Mouse (Mus musculus) liver, postnatal 0 days (tissue): ENCODE data around the gene Fosb. TPM values are rescaled to one million over a fixed set of nuclear protein-coding genes. Genes with fewer than 3 reads are reported as not detected.
A peak's percentile ranks its signal among the peaks of the same experiment; 100 is the strongest.

Experiments
- ATAC-seq: fragments of 200-750 bp; cut with Nextera tagmentation; 2 replicates; pipeline ENCODE4 v1.8.0; 2017; ENCODE audit warnings: mild to moderate bottlenecking, moderate library complexity
- DNase-seq: peaks from one replicate; pipeline ENCODE4 v3.0.0-alpha.2; 2016
- H3K27ac ChIP-seq: fragments of 300-500 bp; sonication (generic); 2 replicates; pipeline ENCODE4 v1.5.1; 2014; ENCODE audit warnings: antibody characterized with exemption, moderate library complexity, mild to moderate bottlenecking, low read depth
- H3K27me3 ChIP-seq: fragments of 300-500 bp; sonication (generic); 2 replicates; pipeline ENCODE4 v1.6.1; 2014; ENCODE audit warnings: low read length, control low read depth, mixed read lengths; ENCODE audit not compliant: insufficient read depth
- H3K36me3 ChIP-seq: fragments of 300-500 bp; sonication (generic); replicated peaks from 2 replicates; pipeline ENCODE4 v1.6.1; 2014; ENCODE audit warnings: mild to moderate bottlenecking, control low read depth, low read length, moderate library complexity, mixed read lengths; ENCODE audit not compliant: insufficient read depth
- H3K4me1 ChIP-seq: fragments of 300-500 bp; sonication (generic); 2 replicates; pipeline ENCODE4 v1.6.1; 2014; ENCODE audit warnings: antibody characterized with exemption, mild to moderate bottlenecking, control low read depth; ENCODE audit not compliant: insufficient read depth
- H3K4me2 ChIP-seq: fragments of 300-500 bp; sonication (generic); 2 replicates; pipeline ENCODE4 v1.6.1; 2014; ENCODE audit warnings: low read depth, mild to moderate bottlenecking, low read length, moderate library complexity, mixed read lengths
- H3K4me3 ChIP-seq: fragments of 300-500 bp; sonication (generic); 2 replicates; pipeline ENCODE4 v1.5.1; 2014; ENCODE audit warnings: low read depth, low read length
- H3K9ac ChIP-seq: fragments of 300-500 bp; sonication (generic); replicated peaks from 2 replicates; pipeline ENCODE4 v1.6.1; 2014; ENCODE audit warnings: mild to moderate bottlenecking, moderate library complexity
- H3K9me3 ChIP-seq: fragments of 300-500 bp; sonication (generic); 2 replicates; pipeline ENCODE4 v1.6.1; 2016; ENCODE audit warnings: mild to moderate bottlenecking, control low read depth, low read length, mixed read lengths
- CTCF ChIP-seq: sonication (generic); IDR thresholded peaks from 2 replicates; pipeline ENCODE4 v1.5.1; 2016; ENCODE audit warnings: antibody characterized with exemption, low read depth
- EP300 ChIP-seq: IDR thresholded peaks from 2 replicates; pipeline ENCODE4 v1.6.1; 2016; ENCODE audit warnings: antibody characterized with exemption, low read depth, mild to moderate bottlenecking
- WGBS: fragments of 180-500 bp; shearing (Covaris S2); extraction: QIAGEN DNeasy Blood & Tissue Kit; methylation state at CpG from one replicate; pipeline ENCODE4 v1.1.7; 2014; ENCODE audit not compliant: insufficient replicate concordance; 5-methylcytosine and 5-hydroxymethylcytosine counted together
- polyA plus RNA-seq: library from polyadenylated mRNA; unstranded; fragments of >200 nt; fragmentation: Nextera tagmentation; extraction: Ambion mirVana; gene quantifications from 2 replicates; pipeline ENCODE4 v1.2.1, GENCODE M21; 2015

Fosb gene
- polyA plus RNA-seq, 1 experiment from 2014 or later: 0.06 TPM

- H3K9me3 ChIP-seq: no peaks in the 10 kb centered on the region
- H3K27me3 ChIP-seq: peaks cover 16% of the 10 kb centered on the region; the same call in 1 of the 2 replicates
- peak; percentile 95 for DNase-seq
- H3K4me2 ChIP-seq: peak overlapping the region; percentile 78
- ATAC-seq: peak; percentile 90
- no peak overlapping the region for H3K27ac ChIP-seq
- under 1% methylated on average over 41 of the region's 41 CpGs for WGBS
- H3K4me3 ChIP-seq: peak overlapping the region; percentile 43
- H3K9ac ChIP-seq: peak overlapping the region; percentile 51; the same call in 1 of the 2 replicates
- TF ChIP-seq EP300 (no peak), CTCF (no peak)
- no peaks in the 10 kb centered on the region for H3K36me3 ChIP-seq
- peaks cover 9% of the 10 kb centered on the region for H3K4me1 ChIP-seq
Measured at GRCm38 (mm10) chr7:19319906-19320305, 10.1 kb upstream of the Fosb start.

- peak overlapping the region; percentile 51; the same call in 1 of the 2 replicates for H3K9ac ChIP-seq
- H3K4me1 ChIP-seq: peaks cover 9% of the 10 kb centered on the region
- 30% methylated on average over 9 of the region's 9 CpGs for WGBS
- DNase-seq: no peak
- peaks cover 16% of the 10 kb centered on the region; the same call in 1 of the 2 replicates for H3K27me3 ChIP-seq
- ATAC-seq: peak; percentile 34
- H3K4me3 ChIP-seq: peak overlapping the region; percentile 43
- no peaks in the 10 kb centered on the region for H3K36me3 ChIP-seq
- H3K27ac ChIP-seq: no peak overlapping the region
- no peaks in the 10 kb centered on the region for H3K9me3 ChIP-seq
- peak overlapping the region; percentile 78 for H3K4me2 ChIP-seq
- TF ChIP-seq CTCF (no peak), EP300 (no peak)
Measured at GRCm38 (mm10) chr7:19319458-19319857, 9.6 kb upstream of the Fosb start.

- Histone ChIP-seq H3K9me3 (no peaks in the 10 kb centered on the region), H3K9ac (no peak overlapping the region), H3K4me3 (no peak overlapping the region), H3K36me3 (no peaks in the 10 kb centered on the region), H3K27ac (no peak overlapping the region), H3K4me2 (no peak overlapping the region), H3K4me1 (peaks cover 9% of the 10 kb centered on the region), H3K27me3 (peaks cover 16% of the 10 kb centered on the region; the same call in 1 of the 2 replicates)
- no peak for ATAC-seq
- 25% methylated on average over 7 of the region's 7 CpGs for WGBS
- no peak for TF ChIP-seq EP300
- TF ChIP-seq CTCF: no peak
- no peak for DNase-seq
Measured at GRCm38 (mm10) chr7:19318676-19319075, 8.8 kb upstream of the Fosb start.

GRCm38 (mm10) chr7:19318201-19318600 lies 8.3 kb upstream of the Fosb start:
- Histone ChIP-seq H3K4me3 (no peak overlapping the region), H3K36me3 (no peaks in the 10 kb centered on the region), H3K27ac (no peak overlapping the region), H3K27me3 (peaks cover 13% of the 10 kb centered on the region; the same call in 1 of the 2 replicates), H3K9me3 (no peaks in the 10 kb centered on the region), H3K4me1 (peaks cover 9% of the 10 kb centered on the region), H3K9ac (no peak overlapping the region), H3K4me2 (no peak overlapping the region)
- TF ChIP-seq CTCF (no peak), EP300 (no peak)
- DNase-seq (no peak), ATAC-seq (no peak)
- WGBS: 55% methylated on average over 2 of the region's 2 CpGs

- 0 out of 2 replicates have a peak overlapping the region, but pooled peaks have one; percentile 42 for H3K27ac ChIP-seq
Measured at GRCm38 (mm10) chr7:19316451-19317161, 6.8 kb upstream of the Fosb start.

GRCm38 (mm10) chr7:19314033-19314432 lies 4.2 kb upstream of the Fosb start:
- Histone ChIP-seq H3K4me3 (no peak overlapping the region), H3K4me2 (no peak overlapping the region), H3K36me3 (no peaks in the 10 kb centered on the region), H3K27me3 (peaks cover 10% of the 10 kb centered on the region; the same call in 1 of the 2 replicates), H3K9me3 (no peaks in the 10 kb centered on the region), H3K27ac (no peak overlapping the region), H3K4me1 (peaks cover 13% of the 10 kb centered on the region), H3K9ac (no peak overlapping the region)
- ATAC-seq: no peak
- TF ChIP-seq EP300 (no peak), CTCF (no peak)
- no peak for DNase-seq
- WGBS: 59% methylated on average over 5 of the region's 5 CpGs

More at GRCm38 (mm10) chr7:19316451-19317161, 6.8 kb upstream of the Fosb start:
- Histone ChIP-seq H3K4me1 (peaks cover 8% of the 10 kb centered on the region), H3K4me3 (no peak overlapping the region), H3K4me2 (0 out of 2 replicates have a peak overlapping the region, but pooled peaks have one; percentile 36), H3K36me3 (no peaks in the 10 kb centered on the region), H3K9ac (no peak overlapping the region), H3K27me3 (peaks cover 9% of the 10 kb centered on the region; the same call in 1 of the 2 replicates), H3K9me3 (no peaks in the 10 kb centered on the region)
- ATAC-seq: no peak
- DNase-seq: peak; percentile 66
- WGBS: 18% methylated on average over 14 of the region's 14 CpGs
- no peak for TF ChIP-seq CTCF
- TF ChIP-seq EP300: no peak
